Mouse (Mus musculus) myocyte (in vitro differentiated cells): Measurements from ENCODE around the gene Rnf6.

ENCODE experiments used
- CEBPB ChIP-seq: IDR thresholded peaks from 2 replicates; pipeline ENCODE4 v1.6.1; 2011; ENCODE audit warnings: mild to moderate bottlenecking, moderate library complexity; ENCODE audit not compliant: poor library complexity, insufficient read depth, severe bottlenecking
- E2F4 ChIP-seq: IDR thresholded peaks from one replicate; pipeline ENCODE4 v1.6.1; 2011; ENCODE audit warnings: mild to moderate bottlenecking, control low read depth, moderate library complexity; ENCODE audit not compliant: insufficient read depth
- MAX ChIP-seq: IDR thresholded peaks from one replicate; pipeline ENCODE4 v1.6.1; 2011; ENCODE audit warnings: low read depth, mild to moderate bottlenecking, control low read depth
- MYOD1 ChIP-seq, 3 experiments: IDR thresholded peaks; one replicate each; pipeline ENCODE4 v1.6.1; 2011; ENCODE audit warnings: control low read depth in 2 of 3, low read depth in 2 of 3, mild to moderate bottlenecking in 2 of 3, moderate library complexity in 1 of 3; ENCODE audit not compliant: insufficient read length in 2 of 3, control insufficient read depth in 1 of 3
- MYOG ChIP-seq, 3 experiments: IDR thresholded peaks; one replicate each; pipeline ENCODE4 v1.6.1; 2011; ENCODE audit warnings: control low read depth in 2 of 3, low read depth in 2 of 3, mild to moderate bottlenecking in 2 of 3; ENCODE audit not compliant: insufficient read length in 2 of 3, control insufficient read depth in 1 of 3, insufficient read depth in 1 of 3
- POLR2A ChIP-seq: IDR thresholded peaks from one replicate; pipeline ENCODE4 v1.6.1; 2011; ENCODE audit warnings: low read depth, mild to moderate bottlenecking, control low read depth, moderate library complexity; ENCODE audit not compliant: insufficient read length
- POLR2AphosphoS2 ChIP-seq: IDR thresholded peaks from one replicate; pipeline ENCODE4 v1.6.1; 2011; ENCODE audit warnings: low read depth, control low read depth; ENCODE audit not compliant: insufficient read length
- REST ChIP-seq: IDR thresholded peaks from one replicate; pipeline ENCODE4 v1.6.1; 2011; ENCODE audit warnings: mild to moderate bottlenecking, control low read depth, moderate library complexity; ENCODE audit not compliant: insufficient read depth, insufficient read length
- SRF ChIP-seq: IDR thresholded peaks from one replicate; pipeline ENCODE4 v1.6.1; 2011; ENCODE audit warnings: low read depth; ENCODE audit not compliant: control insufficient read depth, insufficient read length
- TCF12 ChIP-seq: IDR thresholded peaks from one replicate; pipeline ENCODE4 v1.6.1; 2011; ENCODE audit warnings: mild to moderate bottlenecking, control low read depth; ENCODE audit not compliant: poor library complexity, insufficient read depth, severe bottlenecking
- TCF3 ChIP-seq: IDR thresholded peaks from one replicate; pipeline ENCODE4 v1.6.1; 2011; ENCODE audit warnings: low read depth, control low read depth; ENCODE audit not compliant: insufficient read length
- USF1 ChIP-seq: IDR thresholded peaks from one replicate; pipeline ENCODE4 v1.6.1; 2011; ENCODE audit warnings: low read depth, mild to moderate bottlenecking, control low read depth, moderate library complexity

GRCm38 (mm10) chr5:146221722-146222121 is 367 bp upstream of the Rnf6 start:
- TF ChIP-seq POLR2A (no peak), MAX (no peak), E2F4 (no peak), REST (no peak), POLR2AphosphoS2 (no peak), MYOG (IDR thresholded peaks at IDR 0.05; ENCODE audit: control insufficient read depth in 1 of 3, insufficient read depth in 1 of 3, insufficient read length in 2 of 3, low read depth in 2 of 3) (no peak), CEBPB (no peak), TCF12 (no peak), TCF3 (no peak), USF1 (no peak), MYOD1 (IDR thresholded peaks at IDR 0.05; ENCODE audit: control insufficient read depth in 1 of 3, insufficient read length in 2 of 3, low read depth in 2 of 3) (no peak), SRF (no peak)
